Mouse (Mus musculus) hindlimb bud, embryonic 11.5 days (tissue): ENCODE measurements around the gene Ednra.
A peak's percentile ranks its signal among the peaks of the same experiment; 100 is the strongest.

Experiments used
- DNase-seq: peaks from one replicate; pipeline ENCODE4 v3.0.0-alpha.2; 2012; ENCODE audit warnings: low read depth, low spot score; ENCODE audit errors: extremely low spot score

The Ednra gene

DNA sequence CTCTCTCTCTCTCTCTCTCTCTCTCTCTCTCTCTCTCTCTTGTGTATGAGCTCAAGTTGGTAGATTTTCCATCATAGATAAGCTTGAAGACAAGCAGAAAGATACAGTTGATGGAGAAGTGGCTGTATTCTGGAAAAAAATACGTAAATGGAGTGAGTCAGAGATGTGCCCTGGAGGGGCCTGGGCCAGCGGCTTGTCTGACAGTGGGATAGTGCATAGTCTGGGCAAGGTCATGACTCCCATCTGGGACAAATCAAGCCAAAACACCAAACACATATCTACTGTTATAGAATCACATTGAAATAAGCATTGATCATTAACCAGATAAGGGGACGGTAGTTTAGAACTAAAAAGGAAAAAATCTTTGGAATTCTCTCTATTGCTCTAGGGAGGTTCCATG lies 65.9 kb downstream of the Ednra start:
- DNase-seq: no peak

DNA sequence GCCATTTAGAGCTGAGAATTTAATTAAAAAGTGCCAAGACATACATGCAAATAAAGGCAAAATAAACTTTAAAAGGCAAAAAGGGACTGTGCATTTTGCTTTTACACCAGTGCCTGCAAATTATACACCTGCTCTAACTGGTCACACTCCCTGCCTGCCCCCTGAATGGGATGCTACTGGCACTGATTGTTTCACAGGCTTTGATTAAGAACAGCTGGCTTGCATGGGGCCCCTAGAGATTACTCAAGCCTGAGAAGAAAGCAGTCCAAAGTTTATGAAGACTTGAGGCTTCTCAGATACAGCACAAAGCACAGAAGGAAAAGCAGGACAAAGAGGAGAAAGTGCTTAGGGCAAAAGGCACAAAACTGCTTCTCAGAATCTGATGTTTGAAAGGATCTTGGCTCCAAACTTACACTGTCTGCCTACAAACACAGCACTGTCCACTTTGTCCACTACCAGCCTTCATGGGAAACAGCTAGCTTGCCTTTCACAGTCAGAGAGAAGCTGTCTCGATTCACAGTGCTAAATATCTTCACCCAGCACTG lies 73.5 kb downstream of the Ednra start:
- DNase-seq: no peak

DNA sequence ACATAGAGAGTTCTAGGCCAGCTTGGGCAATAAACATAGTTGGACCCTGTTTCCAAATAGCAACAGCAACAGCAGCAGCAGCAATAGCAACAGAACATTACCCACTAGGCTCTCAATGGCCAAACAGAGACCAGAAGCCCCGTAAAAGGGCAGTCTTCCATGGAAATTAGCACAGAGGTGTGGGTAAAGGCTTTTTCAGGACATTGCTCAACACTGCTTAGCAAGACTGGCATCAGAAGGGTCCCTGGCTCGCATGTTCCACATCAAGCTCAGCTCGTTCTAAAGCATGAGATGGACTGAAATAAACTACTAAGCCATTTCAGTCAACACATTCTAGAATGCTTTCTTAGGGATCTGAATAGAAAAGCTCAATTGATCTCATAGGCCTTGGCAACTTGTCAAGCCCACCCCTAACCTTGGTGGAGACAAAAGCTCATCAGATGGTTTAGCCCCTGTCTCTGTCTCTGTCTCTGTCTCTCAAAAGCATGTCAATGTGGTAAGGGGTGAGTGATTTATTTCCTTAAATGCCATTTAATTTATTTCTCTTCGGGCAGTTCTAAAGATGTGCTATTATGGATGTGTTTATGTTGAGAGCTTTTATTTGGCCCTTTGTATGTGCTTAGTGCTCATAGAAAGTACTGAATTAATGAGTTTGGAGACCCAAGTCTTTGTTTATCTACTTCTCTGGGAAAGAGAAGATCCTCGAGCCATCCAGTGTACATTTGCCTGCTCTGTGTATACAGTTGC lies 84.0 kb downstream of the Ednra start:
- DNase-seq: no peak

DNA sequence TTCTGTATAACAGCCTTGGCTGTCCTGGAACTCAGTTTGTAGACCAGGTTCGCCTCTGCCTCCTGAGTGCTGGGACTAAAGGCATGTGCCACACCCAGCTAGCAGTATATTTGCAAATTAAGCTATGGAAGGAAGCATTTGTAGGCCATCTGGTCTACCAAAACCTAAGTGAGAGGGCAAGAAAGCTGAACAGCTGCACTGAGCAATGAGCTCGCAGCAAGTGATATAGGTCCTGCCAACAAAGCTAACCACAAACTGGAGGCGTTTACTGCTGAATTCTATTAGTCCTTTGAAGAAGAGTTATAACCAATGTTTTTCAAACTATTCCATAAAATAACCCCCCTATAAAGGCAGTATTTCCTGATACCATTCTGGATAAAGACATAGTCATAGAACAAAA lies 86.7 kb downstream of the Ednra start:
- DNase-seq: no peak

DNA sequence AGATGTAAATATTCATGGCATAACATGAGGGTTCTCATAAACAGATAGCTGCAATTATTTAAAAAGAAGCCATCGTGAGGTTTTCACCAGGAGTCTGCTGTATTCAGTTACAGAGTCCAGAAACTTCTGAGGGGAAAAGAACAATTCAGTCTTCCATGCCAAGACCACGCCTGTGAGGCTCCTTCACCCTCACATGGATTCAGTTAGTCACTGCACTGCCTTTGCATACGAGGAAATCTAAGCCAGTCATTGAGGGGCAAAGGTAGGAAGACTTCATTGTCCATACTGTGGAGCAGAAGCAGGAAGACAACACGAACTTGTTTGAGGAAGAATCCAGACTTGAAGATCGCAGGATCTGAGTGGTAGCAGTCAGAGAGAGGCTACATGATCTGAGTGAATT lies 90.2 kb downstream of the Ednra start:
- no peak for DNase-seq

DNA sequence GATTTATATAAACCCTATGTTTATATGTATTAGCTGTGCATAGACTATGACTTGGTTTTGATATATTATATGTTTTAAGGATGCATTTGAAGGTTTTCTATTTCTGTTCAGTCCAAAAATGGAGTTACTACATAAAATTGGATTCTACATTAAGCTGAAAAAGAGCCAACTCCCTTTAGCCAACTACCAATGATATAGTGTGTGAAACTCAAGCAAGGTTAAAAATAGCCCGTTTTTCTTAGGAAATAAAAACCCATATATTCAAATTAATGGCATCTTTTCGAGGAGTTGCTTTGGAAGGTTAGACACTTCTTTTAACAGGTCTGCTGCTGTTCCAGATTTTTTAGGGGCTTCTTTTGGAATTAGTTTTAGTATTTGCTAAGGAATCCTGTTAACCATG lies 91.1 kb downstream of the Ednra start:
- DNase-seq: no peak

DNA sequence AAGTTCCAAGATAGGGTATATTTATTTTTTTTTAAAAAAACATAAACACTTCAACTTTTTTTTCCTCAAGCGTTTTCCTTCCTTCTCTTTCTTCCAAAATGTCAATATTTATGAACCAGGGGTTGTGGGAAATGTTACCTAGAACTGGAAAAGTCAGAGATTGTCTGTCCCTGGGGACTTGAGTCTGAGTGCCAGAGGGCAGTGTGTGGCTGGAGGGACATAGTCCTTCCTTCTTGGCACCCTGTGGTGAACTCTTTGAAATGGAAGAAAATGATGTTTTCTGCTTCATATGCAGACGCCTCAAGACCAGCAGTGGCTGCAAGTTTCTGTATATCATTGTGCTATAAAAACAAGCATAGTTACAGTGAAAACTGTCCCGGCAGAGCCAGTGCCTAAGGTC lies 93.6 kb downstream of the Ednra start:
- DNase-seq: no peak

DNA sequence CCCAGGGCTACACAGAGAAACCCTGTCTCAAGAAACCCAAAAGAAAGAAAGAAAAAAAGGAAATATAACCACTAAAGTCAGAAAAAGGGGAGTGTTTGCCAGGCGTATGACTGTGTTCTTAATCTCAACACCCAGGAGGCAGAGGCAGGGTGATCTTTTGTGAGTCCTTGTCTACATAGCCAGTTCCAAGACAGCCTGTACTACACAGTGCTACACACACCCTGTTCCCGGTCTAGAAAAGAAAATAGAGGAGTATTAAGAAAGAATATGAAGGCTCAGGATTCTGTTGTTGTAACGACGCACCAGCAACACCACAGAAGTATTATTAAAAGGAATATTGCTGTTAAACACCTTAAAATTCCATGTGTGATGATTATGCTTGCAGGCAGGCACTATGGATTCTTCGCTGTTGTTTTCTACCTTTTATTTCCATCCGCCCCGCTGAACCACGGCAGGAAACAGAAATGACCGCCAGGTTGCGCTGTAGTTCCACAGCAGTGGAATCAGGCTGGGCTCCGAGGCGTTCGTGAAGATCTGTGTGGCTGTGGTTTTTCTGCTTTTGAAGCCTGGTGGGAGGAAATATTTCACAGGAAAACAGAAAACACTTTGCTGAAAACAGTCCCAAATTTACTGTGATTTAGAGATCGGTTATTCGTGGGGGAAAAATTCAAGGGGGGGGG lies 94.3 kb downstream of the Ednra start:
- DNase-seq: peak; percentile 75

DNA sequence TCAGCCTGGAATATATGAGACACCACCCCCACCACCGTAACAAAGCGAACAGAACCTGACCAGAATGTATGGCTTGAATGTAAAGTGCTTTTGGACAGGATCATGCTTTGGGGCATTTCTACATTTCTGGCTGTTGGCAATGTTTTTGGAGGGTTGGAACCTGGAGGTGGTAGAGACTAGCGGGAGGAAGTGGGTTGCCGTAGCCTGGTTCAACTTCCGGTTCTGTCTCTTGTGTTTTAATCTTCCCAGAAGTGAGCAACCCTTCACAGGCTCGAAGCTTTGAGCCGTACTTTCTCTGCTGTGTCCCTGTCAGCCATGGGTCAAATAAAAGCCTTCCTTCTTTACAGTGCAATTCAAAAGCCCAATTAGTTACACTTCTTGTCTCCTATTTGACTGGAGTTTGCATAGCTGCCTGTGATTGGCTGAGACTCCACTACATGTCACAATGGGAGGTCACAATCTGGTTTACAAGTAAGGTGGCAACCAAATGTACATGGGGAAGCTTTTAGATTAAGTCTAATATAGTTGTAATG lies 100.5 kb downstream of the Ednra start:
- DNase-seq: no peak

DNA sequence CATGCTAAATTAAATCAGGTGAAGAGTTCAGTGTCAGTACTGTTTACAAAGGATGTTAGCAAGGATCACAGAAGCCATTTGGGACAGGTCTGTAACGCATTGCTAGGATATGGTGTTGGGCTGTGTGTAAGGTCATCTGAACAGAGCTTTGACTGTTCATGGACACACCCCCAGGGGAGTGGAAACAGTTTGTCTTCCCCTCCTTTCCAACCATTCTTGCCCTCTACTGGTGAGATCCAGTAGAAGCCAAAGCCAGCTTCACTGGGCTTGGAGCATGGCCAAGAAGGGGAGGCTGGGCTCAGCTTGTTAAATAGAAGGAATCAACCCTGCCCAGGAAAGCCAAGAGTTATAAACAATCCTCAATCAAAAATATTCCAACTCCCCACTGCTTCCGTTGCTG lies 106.3 kb downstream of the Ednra start:
- no peak for DNase-seq
